Mouse (Mus musculus): ENCODE results near the gene Thop1. TPM values are rescaled to one million over a fixed set of nuclear protein-coding genes. Genes with fewer than 3 reads are reported as not detected.
"Not testable (repeated sequence)": the region's sequence is repeated elsewhere in the genome, so short reads cannot be mapped to it uniquely, and the experiment has no call there.

Gene Thop1
- polyA plus RNA-seq, 1 experiment from 2014 or later = 45.0 TPM

- Histone ChIP-seq H3K36me3 (ENCODE audit: control insufficient read depth, insufficient read depth, low read length) (peaks cover 17% of the 10 kb centered on the region), H3K4me1 (replicated peaks; ENCODE audit: control insufficient read depth, insufficient read depth, low read length) (no peaks in the 10 kb centered on the region), H3K9me3 (ENCODE audit: control insufficient read depth, low read length) (no peaks in the 10 kb centered on the region), H3K4me2 (ENCODE audit: low read depth, low read length) (no peak overlapping the region), H3K9ac (ENCODE audit: low read length) (no peak overlapping the region), H3K27ac (ENCODE audit: low read length) (no peak overlapping the region), H3K27me3 (ENCODE audit: control insufficient read depth, insufficient read depth, low read depth, low read length) (peaks cover 20% of the 10 kb centered on the region), H3K4me3 (ENCODE audit: low read length) (no peak overlapping the region)
- ATAC-seq (ENCODE audit: low read depth) = no peak
Observed at GRCm38 (mm10) chr10:81028219-81028618, 41.6 kb upstream of the Thop1 start.

- Histone ChIP-seq H3K4me3 (ENCODE audit: low read length) (no peak overlapping the region), H3K9me3 (ENCODE audit: control insufficient read depth, low read length) (no peaks in the 10 kb centered on the region)
- no peak for ATAC-seq (ENCODE audit: low read depth)
Observed at GRCm38 (mm10) chr10:81029031-81029430, 40.8 kb upstream of the Thop1 start.

GRCm38 (mm10) chr10:81033586-81033985 lies 36.2 kb upstream of the Thop1 start:
- Histone ChIP-seq H3K27ac (ENCODE audit: low read length) (no peak overlapping the region), H3K27me3 (ENCODE audit: control insufficient read depth, insufficient read depth, low read depth, low read length) (no peaks in the 10 kb centered on the region), H3K4me3 (ENCODE audit: low read length) (no peak overlapping the region), H3K4me1 (replicated peaks; ENCODE audit: control insufficient read depth, insufficient read depth, low read length) (no peaks in the 10 kb centered on the region), H3K36me3 (ENCODE audit: control insufficient read depth, insufficient read depth, low read length) (peaks cover 17% of the 10 kb centered on the region), H3K9ac (ENCODE audit: low read length) (no peak overlapping the region), H3K4me2 (ENCODE audit: low read depth, low read length) (no peak overlapping the region), H3K9me3 (ENCODE audit: control insufficient read depth, low read length) (no peaks in the 10 kb centered on the region)
- ATAC-seq (ENCODE audit: low read depth) = no peak
- WGBS = 76% methylated on average over 10 of the region's 10 CpGs

More at GRCm38 (mm10) chr10:81029031-81029430, 40.8 kb upstream of the Thop1 start:
- Histone ChIP-seq H3K4me2 (ENCODE audit: low read depth, low read length) (no peak overlapping the region), H3K27ac (ENCODE audit: low read length) (no peak overlapping the region), H3K27me3 (ENCODE audit: control insufficient read depth, insufficient read depth, low read depth, low read length) (peaks cover 17% of the 10 kb centered on the region), H3K4me1 (replicated peaks; ENCODE audit: control insufficient read depth, insufficient read depth, low read length) (no peaks in the 10 kb centered on the region), H3K36me3 (ENCODE audit: control insufficient read depth, insufficient read depth, low read length) (peaks cover 17% of the 10 kb centered on the region), H3K9ac (ENCODE audit: low read length) (no peak overlapping the region)
- WGBS = 62% methylated on average over 10 of the region's 10 CpGs

GRCm38 (mm10) chr10:81036251-81036650 lies 33.6 kb upstream of the Thop1 start:
- H3K4me2 ChIP-seq (ENCODE audit: low read depth, low read length) = no peak overlapping the region
- peaks cover 8% of the 10 kb centered on the region for H3K36me3 ChIP-seq (ENCODE audit: control insufficient read depth, insufficient read depth, low read length)
- H3K27me3 ChIP-seq (ENCODE audit: control insufficient read depth, insufficient read depth, low read depth, low read length) = no peaks in the 10 kb centered on the region
- 69% methylated on average over 7 of the region's 7 CpGs for WGBS
- no peak for ATAC-seq (ENCODE audit: low read depth)
- no peak overlapping the region for H3K9ac ChIP-seq (ENCODE audit: low read length)
- H3K27ac ChIP-seq (ENCODE audit: low read length) = no peak overlapping the region
- no peaks in the 10 kb centered on the region for H3K4me1 ChIP-seq (replicated peaks; ENCODE audit: control insufficient read depth, insufficient read depth, low read length)
- H3K9me3 ChIP-seq (ENCODE audit: control insufficient read depth, low read length) = no peaks in the 10 kb centered on the region
- no peak overlapping the region for H3K4me3 ChIP-seq (ENCODE audit: low read length)

- Histone ChIP-seq H3K4me2 (ENCODE audit: low read depth, low read length) (peak within 1 kb of the TSS; percentile 78), H3K4me1 (replicated peaks; ENCODE audit: control insufficient read depth, insufficient read depth, low read length) (no peaks in the 10 kb centered on the region), H3K36me3 (ENCODE audit: control insufficient read depth, insufficient read depth, low read length) (peaks cover 3% of the 10 kb centered on the region; the same call in 1 of the 2 replicates), H3K4me3 (ENCODE audit: low read length) (peak within 1 kb of the TSS; percentile 61), H3K27ac (ENCODE audit: low read length) (0 out of 2 replicates have a peak within 1 kb of the TSS, but pooled peaks have one; percentile 21), H3K9ac (ENCODE audit: low read length) (peak within 1 kb of the TSS; percentile 71), H3K9me3 (ENCODE audit: control insufficient read depth, low read length) (no peaks in the 10 kb centered on the region), H3K27me3 (ENCODE audit: control insufficient read depth, insufficient read depth, low read depth, low read length) (no peaks in the 10 kb centered on the region)
- peak; percentile 99 for ATAC-seq (ENCODE audit: low read depth)
- WGBS = under 1% methylated on average over 35 of the region's 35 CpGs
Observed at GRCm38 (mm10) chr10:81036988-81037580, 32.8 kb upstream of the Thop1 start, which contains the start of gene Slc39a3. TSS of gene Slc39a3 (minus strand) at chr10:81037426.

- no peak for ATAC-seq (ENCODE audit: low read depth)
- 28% methylated on average over 13 of the region's 13 CpGs for WGBS
- Histone ChIP-seq H3K9me3 (ENCODE audit: control insufficient read depth, low read length) (no peaks in the 10 kb centered on the region), H3K27me3 (ENCODE audit: control insufficient read depth, insufficient read depth, low read depth, low read length) (no peaks in the 10 kb centered on the region), H3K4me1 (replicated peaks; ENCODE audit: control insufficient read depth, insufficient read depth, low read length) (no peaks in the 10 kb centered on the region), H3K27ac (ENCODE audit: low read length) (no peak overlapping the region), H3K36me3 (ENCODE audit: control insufficient read depth, insufficient read depth, low read length) (peaks cover 21% of the 10 kb centered on the region), H3K9ac (ENCODE audit: low read length) (no peak overlapping the region), H3K4me2 (ENCODE audit: low read depth, low read length) (no peak overlapping the region), H3K4me3 (ENCODE audit: low read length) (no peak overlapping the region)
Observed at GRCm38 (mm10) chr10:81041458-81042175, 28.2 kb upstream of the Thop1 start.

GRCm38 (mm10) chr10:81045246-81045645 lies 24.6 kb upstream of the Thop1 start:
- not testable (repeated sequence) for H3K4me1 ChIP-seq (replicated peaks; ENCODE audit: control insufficient read depth, insufficient read depth, low read length); H3K4me3 ChIP-seq (ENCODE audit: low read length); H3K9ac ChIP-seq (ENCODE audit: low read length); H3K27me3 ChIP-seq (ENCODE audit: control insufficient read depth, insufficient read depth, low read depth, low read length); H3K27ac ChIP-seq (ENCODE audit: low read length); H3K9me3 ChIP-seq (ENCODE audit: control insufficient read depth, low read length); ATAC-seq (ENCODE audit: low read depth); H3K4me2 ChIP-seq (ENCODE audit: low read depth, low read length)
- WGBS = 89% methylated on average over 13 of the region's 14 CpGs
- peaks cover 49% of the 10 kb centered on the region for H3K36me3 ChIP-seq (ENCODE audit: control insufficient read depth, insufficient read depth, low read length)

- Histone ChIP-seq H3K4me3 (ENCODE audit: low read length) (no peak overlapping the region), H3K36me3 (ENCODE audit: control insufficient read depth, insufficient read depth, low read length) (peaks cover 53% of the 10 kb centered on the region)
- no peak for ATAC-seq (ENCODE audit: low read depth)
Observed at GRCm38 (mm10) chr10:81050645-81051044, 19.2 kb upstream of the Thop1 start.

GRCm38 (mm10) chr10:81051133-81051532 lies 18.7 kb upstream of the Thop1 start:
- Histone ChIP-seq H3K9ac (ENCODE audit: low read length) (no peak overlapping the region), H3K4me3 (ENCODE audit: low read length) (no peak overlapping the region), H3K4me2 (ENCODE audit: low read depth, low read length) (no peak overlapping the region), H3K9me3 (ENCODE audit: control insufficient read depth, low read length) (no peaks in the 10 kb centered on the region), H3K4me1 (replicated peaks; ENCODE audit: control insufficient read depth, insufficient read depth, low read length) (no peaks in the 10 kb centered on the region), H3K36me3 (ENCODE audit: control insufficient read depth, insufficient read depth, low read length) (peaks cover 48% of the 10 kb centered on the region), H3K27ac (ENCODE audit: low read length) (no peak overlapping the region), H3K27me3 (ENCODE audit: control insufficient read depth, insufficient read depth, low read depth, low read length) (no peaks in the 10 kb centered on the region)
- 92% methylated on average over 6 of the region's 6 CpGs for WGBS
- no peak for ATAC-seq (ENCODE audit: low read depth)

More at GRCm38 (mm10) chr10:81050645-81051044, 19.2 kb upstream of the Thop1 start:
- Histone ChIP-seq H3K4me1 (replicated peaks; ENCODE audit: control insufficient read depth, insufficient read depth, low read length) (no peaks in the 10 kb centered on the region), H3K27ac (ENCODE audit: low read length) (no peak overlapping the region), H3K9me3 (ENCODE audit: control insufficient read depth, low read length) (no peaks in the 10 kb centered on the region), H3K27me3 (ENCODE audit: control insufficient read depth, insufficient read depth, low read depth, low read length) (no peaks in the 10 kb centered on the region), H3K4me2 (ENCODE audit: low read depth, low read length) (no peak overlapping the region), H3K9ac (ENCODE audit: low read length) (no peak overlapping the region)
- 71% methylated on average over 4 of the region's 4 CpGs for WGBS

All from lung, embryonic 16.5 days (tissue).